Mouse (Mus musculus): ENCODE results near the gene Crygc.

Crygc gene

DNA sequence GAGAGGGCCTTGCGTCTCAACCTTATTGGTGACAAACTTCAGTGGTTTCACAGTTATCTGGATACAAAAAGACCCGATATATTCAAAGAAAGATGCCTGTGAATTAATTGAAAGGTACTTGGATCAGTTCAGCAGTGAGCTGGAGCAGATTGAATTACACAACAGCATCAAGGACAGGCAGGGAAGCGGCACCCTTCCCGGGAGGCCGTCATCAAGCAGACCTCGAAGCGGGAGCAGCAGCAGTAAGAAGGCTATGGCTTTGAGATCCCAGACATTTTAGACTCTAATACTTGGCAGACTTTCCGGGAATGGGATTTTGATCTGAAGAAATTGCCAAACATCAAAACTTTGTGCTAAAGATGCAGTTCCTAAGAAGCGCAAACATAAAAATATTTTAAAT lies 45.3 kb downstream of the Crygc start:
- H3K9me3 ChIP-seq (ENCODE audit: low read length) = no peaks in the 10 kb centered on the region
- H3K4me1 ChIP-seq (replicated peaks; ENCODE audit: low read depth, low read length) = no peaks in the 10 kb centered on the region
- H3K27me3 ChIP-seq (ENCODE audit: insufficient read depth, low read length) = no peaks in the 10 kb centered on the region
- no peak for TF ChIP-seq NANOG (IDR thresholded peaks at IDR 0.05; ENCODE audit: borderline replicate concordance, low read length)
- no peak for TF ChIP-seq CTCF (conservative IDR thresholded peaks at IDR 0.05; ENCODE audit: low read length)
- no peak for TF ChIP-seq POU5F1 (IDR thresholded peaks at IDR 0.05; ENCODE audit: borderline replicate concordance, low read length)
- H3K36me3 ChIP-seq (ENCODE audit: insufficient read depth, low read length) = no peaks in the 10 kb centered on the region
- H3K4me3 ChIP-seq (replicated peaks; ENCODE audit: low read length) = no peak overlapping the region
